Mouse (Mus musculus) E14TG2a.4 (cell line): ENCODE measurements around the gene Gipc2.

Experiments used
- CTCF ChIP-seq: conservative IDR thresholded peaks from 2 replicates; pipeline ENCODE4 v1.5.1; 2014; ENCODE audit warnings: low read length
- NANOG ChIP-seq: IDR thresholded peaks from 2 replicates; pipeline ENCODE4 v1.6.1; 2014; ENCODE audit warnings: borderline replicate concordance, low read length, mixed read lengths

GRCm38 (mm10) chr3:152147085-152147831 is 18.8 kb downstream of the Gipc2 start:
- TF ChIP-seq CTCF (no peak), NANOG (no peak)
